Mouse (Mus musculus): Measurements from ENCODE around the gene Sarnp. TPM values are rescaled to one million over a fixed set of nuclear protein-coding genes. Genes with fewer than 3 reads are reported as not detected.

Sarnp gene
- polyA plus RNA-seq, 1 experiment, result 288 TPM

DNA sequence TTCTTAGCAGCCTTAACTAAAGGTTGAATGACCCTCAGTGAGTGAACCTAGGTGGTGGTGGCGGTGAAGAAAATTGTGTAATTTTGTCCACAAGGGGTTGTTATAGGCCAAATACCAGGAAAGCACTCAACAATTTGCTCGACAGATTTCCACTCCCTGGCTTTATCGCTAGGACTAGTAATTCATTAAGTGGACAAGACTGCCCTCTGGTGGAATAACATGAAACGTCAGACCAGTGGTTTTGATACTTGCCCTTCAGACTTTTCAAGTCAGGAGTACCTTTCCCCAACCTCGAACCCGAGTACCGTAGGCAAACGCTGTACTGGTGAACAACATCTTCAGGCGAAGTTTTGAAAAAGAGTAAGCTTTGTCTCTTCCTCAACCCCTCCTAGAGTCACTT, 78.3 kb downstream of the Sarnp start:
- no peaks in the 10 kb centered on the region; the same call in 1 of the 2 replicates for H3K27me3 ChIP-seq (ENCODE audit: control insufficient read depth, insufficient read depth, low read length, poor library complexity, severe bottlenecking)
- H3K36me3 ChIP-seq (ENCODE audit: control insufficient read depth, insufficient read depth, low read length, poor library complexity, severe bottlenecking), result no peaks in the 10 kb centered on the region
- peak overlapping the region; percentile 52; the same call in 1 of the 2 replicates for H3K4me3 ChIP-seq (ENCODE audit: low read depth, low read length)
- no peaks in the 10 kb centered on the region for H3K9me3 ChIP-seq (replicated peaks; ENCODE audit: control insufficient read depth, insufficient read depth, low read length, poor library complexity, severe bottlenecking)
- no peak overlapping the region for H3K27ac ChIP-seq (ENCODE audit: insufficient read depth, low read length)
- TF ChIP-seq POLR2A (IDR thresholded peaks at IDR 0.05; ENCODE audit: insufficient read depth, low read length), result no peak
- peak; percentile 7 for TF ChIP-seq CTCF (IDR thresholded peaks at IDR 0.05; ENCODE audit: low read depth, low read length)
- no peak overlapping the region for H3K9ac ChIP-seq (ENCODE audit: low read depth, poor library complexity, severe bottlenecking)
- peaks cover 3% of the 10 kb centered on the region for H3K4me1 ChIP-seq (ENCODE audit: control insufficient read depth, insufficient read depth, low read length)

DNA sequence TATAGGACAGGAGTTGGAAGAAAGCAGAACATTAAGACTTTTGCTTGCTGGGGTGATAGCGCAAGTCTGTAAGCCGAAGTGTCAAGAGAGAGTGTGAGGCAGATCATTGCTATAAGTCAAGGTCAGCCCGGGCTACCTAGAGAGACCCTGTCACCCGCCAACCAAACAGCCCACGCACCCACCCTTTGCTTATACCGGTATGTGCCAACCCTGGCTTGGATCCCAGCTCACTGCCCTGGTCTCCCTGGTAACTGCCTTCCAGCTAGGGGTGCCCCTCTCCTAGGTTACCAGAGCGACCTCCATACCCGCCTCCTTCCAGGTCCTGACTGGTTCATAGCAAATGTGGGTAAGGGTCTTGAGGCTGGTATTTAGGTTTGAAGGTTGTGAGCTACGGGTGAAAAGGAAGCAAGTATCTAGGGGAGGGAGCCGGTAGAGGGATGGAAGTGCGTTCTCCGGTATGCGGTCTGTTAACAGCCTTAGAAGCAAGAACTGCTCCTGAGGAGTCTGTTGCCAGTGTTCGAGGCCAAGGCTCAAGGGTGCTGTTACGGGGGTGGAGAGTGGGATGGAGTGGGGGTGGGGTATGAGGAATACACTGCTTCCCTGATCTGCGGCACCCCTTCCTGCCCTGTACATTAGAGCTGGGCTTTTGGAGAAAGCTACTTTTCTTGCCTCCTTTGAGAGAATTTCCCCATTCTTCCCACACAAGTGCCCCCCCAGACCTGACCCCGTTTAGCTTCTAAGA, 79.0 kb downstream of the Sarnp start:
- no peaks in the 10 kb centered on the region; the same call in 1 of the 2 replicates for H3K27me3 ChIP-seq (ENCODE audit: control insufficient read depth, insufficient read depth, low read length, poor library complexity, severe bottlenecking)
- H3K9me3 ChIP-seq (replicated peaks; ENCODE audit: control insufficient read depth, insufficient read depth, low read length, poor library complexity, severe bottlenecking), result no peaks in the 10 kb centered on the region
- 0 out of 2 replicates have a peak overlapping the region, but pooled peaks have one; percentile 24 for H3K9ac ChIP-seq (ENCODE audit: low read depth, poor library complexity, severe bottlenecking)
- H3K4me3 ChIP-seq (ENCODE audit: low read depth, low read length), result peak overlapping the region; percentile 52
- H3K27ac ChIP-seq (ENCODE audit: insufficient read depth, low read length), result no peak overlapping the region
- TF ChIP-seq EP300 (IDR thresholded peaks at IDR 0.05; ENCODE audit: insufficient read depth, low read depth, low read length) (no peak), CTCF (IDR thresholded peaks at IDR 0.05; ENCODE audit: low read depth, low read length) (no peak), POLR2A (IDR thresholded peaks at IDR 0.05; ENCODE audit: insufficient read depth, low read length) (no peak)
- no peaks in the 10 kb centered on the region for H3K36me3 ChIP-seq (ENCODE audit: control insufficient read depth, insufficient read depth, low read length, poor library complexity, severe bottlenecking)
- H3K4me1 ChIP-seq (ENCODE audit: control insufficient read depth, insufficient read depth, low read length), result peaks cover 3% of the 10 kb centered on the region

- Histone ChIP-seq H3K9ac (ENCODE audit: low read depth, poor library complexity, severe bottlenecking) (no peak overlapping the region), H3K9me3 (replicated peaks; ENCODE audit: control insufficient read depth, insufficient read depth, low read length, poor library complexity, severe bottlenecking) (no peaks in the 10 kb centered on the region)
Observed at GRCm38 (mm10) chr10:128896807-128897206, 79.7 kb downstream of the Sarnp start.

GRCm38 (mm10) chr10:128897501-128897900, 80.4 kb downstream of the Sarnp start:
- H3K9me3 ChIP-seq (replicated peaks; ENCODE audit: control insufficient read depth, insufficient read depth, low read length, poor library complexity, severe bottlenecking), result no peaks in the 10 kb centered on the region
- no peak overlapping the region for H3K4me3 ChIP-seq (ENCODE audit: low read depth, low read length)
- H3K27me3 ChIP-seq (ENCODE audit: control insufficient read depth, insufficient read depth, low read length, poor library complexity, severe bottlenecking), result no peaks in the 10 kb centered on the region; the same call in 1 of the 2 replicates
- H3K4me1 ChIP-seq (ENCODE audit: control insufficient read depth, insufficient read depth, low read length), result peaks cover 3% of the 10 kb centered on the region
- TF ChIP-seq CTCF (IDR thresholded peaks at IDR 0.05; ENCODE audit: low read depth, low read length) (no peak), POLR2A (IDR thresholded peaks at IDR 0.05; ENCODE audit: insufficient read depth, low read length) (no peak), EP300 (IDR thresholded peaks at IDR 0.05; ENCODE audit: insufficient read depth, low read depth, low read length) (no peak)
- no peaks in the 10 kb centered on the region for H3K36me3 ChIP-seq (ENCODE audit: control insufficient read depth, insufficient read depth, low read length, poor library complexity, severe bottlenecking)
- H3K9ac ChIP-seq (ENCODE audit: low read depth, poor library complexity, severe bottlenecking), result no peak overlapping the region
- H3K27ac ChIP-seq (ENCODE audit: insufficient read depth, low read length), result no peak overlapping the region

More at GRCm38 (mm10) chr10:128896807-128897206, 79.7 kb downstream of the Sarnp start:
- no peak overlapping the region for H3K27ac ChIP-seq (ENCODE audit: insufficient read depth, low read length)
- no peak overlapping the region for H3K4me3 ChIP-seq (ENCODE audit: low read depth, low read length)
- no peak for TF ChIP-seq CTCF (IDR thresholded peaks at IDR 0.05; ENCODE audit: low read depth, low read length)
- TF ChIP-seq EP300 (IDR thresholded peaks at IDR 0.05; ENCODE audit: insufficient read depth, low read depth, low read length), result no peak
- no peak for TF ChIP-seq POLR2A (IDR thresholded peaks at IDR 0.05; ENCODE audit: insufficient read depth, low read length)
- H3K27me3 ChIP-seq (ENCODE audit: control insufficient read depth, insufficient read depth, low read length, poor library complexity, severe bottlenecking), result no peaks in the 10 kb centered on the region; the same call in 1 of the 2 replicates
- H3K36me3 ChIP-seq (ENCODE audit: control insufficient read depth, insufficient read depth, low read length, poor library complexity, severe bottlenecking), result no peaks in the 10 kb centered on the region
- peaks cover 3% of the 10 kb centered on the region for H3K4me1 ChIP-seq (ENCODE audit: control insufficient read depth, insufficient read depth, low read length)

DNA sequence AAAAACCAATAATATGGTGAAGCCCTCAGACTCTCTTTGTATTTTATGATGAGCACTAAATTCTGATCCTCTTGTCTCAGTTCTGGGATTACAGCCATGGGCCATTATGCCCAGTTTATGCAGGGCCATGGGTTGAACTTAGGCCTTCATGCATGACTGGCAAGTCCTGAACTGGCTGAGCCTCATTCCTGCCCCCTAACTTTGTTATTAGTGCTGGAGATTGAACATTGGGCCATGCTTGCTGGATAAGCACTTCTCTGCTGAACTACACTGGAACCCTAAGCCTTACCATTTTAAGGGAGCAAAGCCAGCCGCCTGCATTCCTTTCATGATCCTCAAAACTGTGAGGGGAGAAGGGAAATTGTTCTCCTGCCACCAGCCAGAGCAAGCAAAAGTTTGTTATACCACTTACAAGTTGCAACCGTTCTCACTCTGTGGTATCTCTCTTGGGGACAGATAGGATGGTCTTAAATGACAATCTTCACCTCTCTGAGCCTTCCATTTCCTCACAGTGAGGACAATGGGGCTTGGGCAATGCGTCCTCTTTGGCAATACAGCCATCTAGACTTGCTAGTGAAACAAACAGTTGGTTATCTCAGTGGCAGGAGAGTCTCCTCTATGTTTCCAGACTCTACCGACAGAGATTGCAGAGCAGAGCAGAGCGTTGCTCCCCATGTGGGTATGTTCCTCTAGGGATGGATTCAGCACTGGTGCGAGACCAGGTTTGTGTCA, 82.8 kb downstream of the Sarnp start:
- H3K27ac ChIP-seq (ENCODE audit: insufficient read depth, low read length), result peak overlapping the region; percentile 40
- H3K4me1 ChIP-seq (ENCODE audit: control insufficient read depth, insufficient read depth, low read length), result peaks cover 5% of the 10 kb centered on the region
- no peaks in the 10 kb centered on the region for H3K36me3 ChIP-seq (ENCODE audit: control insufficient read depth, insufficient read depth, low read length, poor library complexity, severe bottlenecking)
- no peaks in the 10 kb centered on the region for H3K9me3 ChIP-seq (replicated peaks; ENCODE audit: control insufficient read depth, insufficient read depth, low read length, poor library complexity, severe bottlenecking)
- TF ChIP-seq EP300 (IDR thresholded peaks at IDR 0.05; ENCODE audit: insufficient read depth, low read depth, low read length), result no peak
- no peak for TF ChIP-seq CTCF (IDR thresholded peaks at IDR 0.05; ENCODE audit: low read depth, low read length)
- no peak for TF ChIP-seq POLR2A (IDR thresholded peaks at IDR 0.05; ENCODE audit: insufficient read depth, low read length)
- no peak overlapping the region for H3K4me3 ChIP-seq (ENCODE audit: low read depth, low read length)
- no peak overlapping the region for H3K9ac ChIP-seq (ENCODE audit: low read depth, poor library complexity, severe bottlenecking)
- H3K27me3 ChIP-seq (ENCODE audit: control insufficient read depth, insufficient read depth, low read length, poor library complexity, severe bottlenecking), result no peaks in the 10 kb centered on the region; the same call in 1 of the 2 replicates
